In the genomic region with DNA sequence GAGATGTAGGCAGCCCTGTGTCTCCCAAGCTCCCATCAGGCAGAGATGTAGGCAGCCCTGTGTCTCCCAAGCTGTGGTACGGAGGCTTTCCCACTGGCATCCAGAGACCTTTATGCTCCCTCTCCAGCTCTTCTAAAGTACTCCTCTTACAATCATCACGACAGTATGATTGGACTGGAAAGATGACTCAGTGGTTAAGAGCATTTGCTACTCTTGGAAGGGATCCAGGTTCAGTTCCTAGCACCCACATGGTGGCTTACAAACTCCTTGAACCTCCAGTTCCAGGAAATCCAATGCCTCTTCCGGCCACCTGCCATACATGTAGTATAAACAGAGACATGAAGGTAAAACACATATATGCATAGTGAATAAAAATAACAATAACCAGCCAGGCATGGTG, we compare ENCODE assay signal across 32 mouse cellular contexts. TPM values are rescaled to one million over a fixed set of nuclear protein-coding genes. Genes with fewer than 3 reads are reported as not detected.
DNase-seq lines count a peak whose midpoint lies in the region; ATAC-seq and TF ChIP-seq lines count a peak whose summit lies in the region.
"Had no signal": no experiment of that assay in that cellular context is flagged by ENCODE, and none has a peak within 500 bp of the region (broad histone marks: within the 10 kb centered on the region; RNA-seq: fewer than 3 reads in every experiment).

No protein-coding gene starts in this region.

- H3K36me3 ChIP-seq in midbrain, embryonic 11.5 days (ENCODE audit: control insufficient read depth, insufficient read depth, low read length), result no peaks in the 10 kb centered on the region
- H3K36me3 ChIP-seq in midbrain, embryonic 15.5 days (replicated peaks), result no peaks in the 10 kb centered on the region
- no peaks in the 10 kb centered on the region for H3K36me3 ChIP-seq in ES-Bruce4 (ENCODE audit: control insufficient read depth, insufficient read depth, low read length, poor library complexity, severe bottlenecking)
- H3K36me3 ChIP-seq: embryonic facial prominence, embryonic 10.5 days; embryonic facial prominence, embryonic 13.5 days; forebrain, embryonic 12.5 days; heart, embryonic 10.5 days; heart, embryonic 13.5 days; hindbrain, embryonic 12.5 days; hindbrain, embryonic 15.5 days had no signal

- DNase-seq in midbrain, embryonic 11.5 days (ENCODE audit: low spot score, missing footprints), result peak; percentile 8
- peak; percentile 50 for DNase-seq in brain, adult 2 months (ENCODE audit: low read depth, low spot score)
- no peak for DNase-seq in adrenal gland, adult 2 months
- DNase-seq in right cerebral cortex, postnatal 14 days, result no peak
- DNase-seq: adrenal gland, postnatal 14 days; cerebellum, adult 11-12 months; cerebellum, adult 8-10 months; cerebellum, postnatal 10 days; cerebellum, postnatal 36 days; embryo, embryonic 11 days; gastrocnemius, postnatal 10 days; gastrocnemius, postnatal 36 days; heart, adult 2 months had no signal

- no peak for ATAC-seq in midbrain, embryonic 11.5 days (ENCODE audit: low FRiP score)
- no peak for ATAC-seq in midbrain, embryonic 15.5 days (replicated peaks)
- ATAC-seq in monocyte, adult 5-6 weeks (replicated peaks; ENCODE audit: insufficient number of reproducible peaks, low FRiP score, low TSS enrichment, poor library complexity, severe bottlenecking), result no peak
- ATAC-seq: forebrain, embryonic 16.5 days; Patski had no signal

- no peak overlapping the region for H3K4me2 ChIP-seq in midbrain, embryonic 11.5 days
- no peak overlapping the region for H3K4me2 ChIP-seq in midbrain, embryonic 15.5 days
- H3K4me2 ChIP-seq: forebrain, embryonic 12.5 days; heart, embryonic 13.5 days; hindbrain, embryonic 12.5 days; hindbrain, embryonic 15.5 days had no signal

- peaks cover 4% of the 10 kb centered on the region; the same call in 1 of the 2 replicates for H3K27me3 ChIP-seq in midbrain, embryonic 11.5 days (ENCODE audit: control insufficient read depth, insufficient read depth, low read length)
- peaks cover 5% of the 10 kb centered on the region; the same call in 1 of the 2 replicates for H3K27me3 ChIP-seq in midbrain, embryonic 15.5 days (replicated peaks)
- H3K27me3 ChIP-seq in ES-Bruce4 (ENCODE audit: control insufficient read depth, insufficient read depth, low read length, poor library complexity, severe bottlenecking), result no peaks in the 10 kb centered on the region

- no peak for TF ChIP-seq EP300 in ES-Bruce4 (IDR thresholded peaks at IDR 0.05; ENCODE audit: insufficient read depth, low read depth, low read length)

- H3K9ac ChIP-seq in midbrain, embryonic 11.5 days (ENCODE audit: low read length), result no peak overlapping the region
- no peak overlapping the region for H3K9ac ChIP-seq in midbrain, embryonic 15.5 days
- no peak overlapping the region for H3K9ac ChIP-seq in ES-Bruce4 (ENCODE audit: low read depth, poor library complexity, severe bottlenecking)
- H3K9ac ChIP-seq: embryonic facial prominence, embryonic 13.5 days; forebrain, embryonic 12.5 days; heart, embryonic 13.5 days; hindbrain, embryonic 12.5 days; hindbrain, embryonic 15.5 days had no signal

- no peaks in the 10 kb centered on the region for H3K9me3 ChIP-seq in midbrain, embryonic 11.5 days (ENCODE audit: control insufficient read depth, low read length)
- no peaks in the 10 kb centered on the region for H3K9me3 ChIP-seq in midbrain, embryonic 15.5 days
- no peaks in the 10 kb centered on the region for H3K9me3 ChIP-seq in ES-Bruce4 (replicated peaks; ENCODE audit: control insufficient read depth, insufficient read depth, low read length, poor library complexity, severe bottlenecking)
- H3K9me3 ChIP-seq: embryonic facial prominence, embryonic 10.5 days; embryonic facial prominence, embryonic 13.5 days; forebrain, embryonic 12.5 days; heart, embryonic 10.5 days; heart, embryonic 13.5 days; hindbrain, embryonic 12.5 days; hindbrain, embryonic 15.5 days had no signal

- no peaks in the 10 kb centered on the region for H3K4me1 ChIP-seq in midbrain, embryonic 11.5 days (ENCODE audit: control insufficient read depth, insufficient read depth, low read length)
- no peaks in the 10 kb centered on the region for H3K4me1 ChIP-seq in midbrain, embryonic 15.5 days
- H3K4me1 ChIP-seq in ES-Bruce4 (ENCODE audit: control insufficient read depth, insufficient read depth, low read length), result peaks cover 6% of the 10 kb centered on the region
- H3K4me1 ChIP-seq: forebrain, embryonic 12.5 days; heart, embryonic 13.5 days; hindbrain, embryonic 12.5 days; hindbrain, embryonic 15.5 days had no signal

- H3K4me3 ChIP-seq in midbrain, embryonic 11.5 days (ENCODE audit: low read depth, low read length), result no peak overlapping the region
- no peak overlapping the region for H3K4me3 ChIP-seq in midbrain, embryonic 15.5 days
- H3K4me3 ChIP-seq in ES-Bruce4 (ENCODE audit: low read depth, low read length), result no peak overlapping the region
- H3K4me3 ChIP-seq: embryonic facial prominence, embryonic 10.5 days; embryonic facial prominence, embryonic 13.5 days; erythroblast, embryonic 14.5 days; forebrain, embryonic 12.5 days; heart, adult 2 months; heart, embryonic 10.5 days; heart, embryonic 13.5 days; hindbrain, embryonic 12.5 days; hindbrain, embryonic 15.5 days had no signal

- no peak for TF ChIP-seq CTCF in ES-Bruce4 (IDR thresholded peaks at IDR 0.05; ENCODE audit: low read depth, low read length)

- TF ChIP-seq POLR2A in ES-Bruce4 (IDR thresholded peaks at IDR 0.05; ENCODE audit: insufficient read depth, low read length), result no peak

- WGBS in midbrain, embryonic 11.5 days, result 75% methylated on average over 3 of the region's 3 CpGs
- WGBS in midbrain, embryonic 15.5 days, result 88% methylated on average over 3 of the region's 3 CpGs

- H3K27ac ChIP-seq in midbrain, embryonic 11.5 days (ENCODE audit: low read depth, low read length), result no peak overlapping the region
- H3K27ac ChIP-seq in midbrain, embryonic 15.5 days, result no peak overlapping the region
- peak overlapping the region; percentile 49 for H3K27ac ChIP-seq in ES-Bruce4 (ENCODE audit: insufficient read depth, low read length)
- H3K27ac ChIP-seq: embryonic facial prominence, embryonic 10.5 days; embryonic facial prominence, embryonic 13.5 days; forebrain, embryonic 12.5 days; heart, adult 2 months; heart, embryonic 10.5 days; heart, embryonic 13.5 days; hindbrain, embryonic 12.5 days; hindbrain, embryonic 15.5 days had no signal

RNA-seq across cellular contexts. Expression of gene Arhgef15, which starts 4.3 kb away (rescaled TPM):
- polyA plus RNA-seq in midbrain, embryonic 11.5 days (2014; fragmentation: Nextera tagmentation; extraction: Ambion mirVana), result 3.7 and 4.2 TPM in 2 replicates
- 24.2 and 28.7 TPM in 2 replicates for polyA plus RNA-seq in midbrain, embryonic 15.5 days (2015; fragmentation: Nextera tagmentation; extraction: Ambion mirVana)
- polyA plus RNA-seq in ES-Bruce4 (2011; ENCODE audit: insufficient read depth, insufficient read length, low read depth, missing spikeins), result 2.6 and 3.7 TPM in 2 replicates
- 10 to 100 TPM; 15.2 to 21.6 TPM for total RNA-seq in adrenal gland, adult 2 months (2021)
- polyA plus RNA-seq in adrenal gland, adult 2 months (2012; rRNA removed), result 133 and 183 TPM in 2 replicates
- not detected in 3 replicates for total RNA-seq in monocyte, adult 5-6 weeks (2017)
- polyA plus RNA-seq: erythroblast, embryonic 14.5 days had no signal

RNA-seq across cellular contexts. Expression of gene Slc25a35, which starts 6.3 kb away (rescaled TPM):
- 1.1 and 1.2 TPM in 2 replicates for polyA plus RNA-seq in midbrain, embryonic 11.5 days (2014; fragmentation: Nextera tagmentation; extraction: Ambion mirVana)
- polyA plus RNA-seq in midbrain, embryonic 15.5 days (2015; fragmentation: Nextera tagmentation; extraction: Ambion mirVana), result 1.3 and 1.6 TPM in 2 replicates
- polyA plus RNA-seq in ES-Bruce4 (2011; ENCODE audit: insufficient read depth, insufficient read length, low read depth, missing spikeins), result 3.4 and 4.6 TPM in 2 replicates
- total RNA-seq in adrenal gland, adult 2 months (2021), result 10 to 100 TPM; 40.4 to 45.9 TPM
- polyA plus RNA-seq in adrenal gland, adult 2 months (2012; rRNA removed), result 61.3 and 78.3 TPM in 2 replicates
- 0.38 to 1.7 TPM in 2 of 3 replicates, not detected in the other for total RNA-seq in monocyte, adult 5-6 weeks (2017)
- polyA plus RNA-seq: erythroblast, embryonic 14.5 days had no signal

RNA-seq across cellular contexts. Expression of gene Rangrf, which starts 13.4 kb away (rescaled TPM):
- 54.5 and 55.3 TPM in 2 replicates for polyA plus RNA-seq in midbrain, embryonic 11.5 days (2014; fragmentation: Nextera tagmentation; extraction: Ambion mirVana)
- 22.0 and 22.7 TPM in 2 replicates for polyA plus RNA-seq in midbrain, embryonic 15.5 days (2015; fragmentation: Nextera tagmentation; extraction: Ambion mirVana)
- 70.3 and 98.6 TPM in 2 replicates for polyA plus RNA-seq in ES-Bruce4 (2011; ENCODE audit: insufficient read depth, insufficient read length, low read depth, missing spikeins)
- 10 to 100 TPM; 13.5 to 31.2 TPM for total RNA-seq in adrenal gland, adult 2 months (2021)
- polyA plus RNA-seq in adrenal gland, adult 2 months (2012; rRNA removed), result 16.9 and 17.8 TPM in 2 replicates
- 1.9 to 10.1 TPM (median 2.6 TPM) in 3 replicates for total RNA-seq in monocyte, adult 5-6 weeks (2017)

RNA-seq across cellular contexts. Expression of gene Odf4, which starts 34.7 kb away (rescaled TPM):
- polyA plus RNA-seq in midbrain, embryonic 11.5 days (2014; fragmentation: Nextera tagmentation; extraction: Ambion mirVana), result not detected in 2 replicates
- 0.60 and 0.84 TPM in 2 replicates for polyA plus RNA-seq in midbrain, embryonic 15.5 days (2015; fragmentation: Nextera tagmentation; extraction: Ambion mirVana)
- not detected in 2 replicates for polyA plus RNA-seq in ES-Bruce4 (2011; ENCODE audit: insufficient read depth, insufficient read length, low read depth, missing spikeins)
- total RNA-seq in adrenal gland, adult 2 months (2021), result not detected
- polyA plus RNA-seq in adrenal gland, adult 2 months (2012; rRNA removed), result not detected in 2 replicates
- not detected in 3 replicates for total RNA-seq in monocyte, adult 5-6 weeks (2017)
- total RNA-seq: CH12.LX; gastrocnemius, adult 18-20 months; gastrocnemius, postnatal 10 days; gastrocnemius, postnatal 36 days; granulocyte monocyte progenitor cell, adult 5-6 weeks; heart, adult 2 months; heart, postnatal 25 days; hematopoietic stem cell, adult 5-6 weeks had no signal
- polyA plus RNA-seq: embryonic facial prominence, embryonic 10.5 days; embryonic facial prominence, embryonic 13.5 days; erythroblast, embryonic 14.5 days; heart, embryonic 10.5 days; heart, embryonic 13.5 days; heart, embryonic 16.5 days; hindbrain, embryonic 12.5 days; Patski had no signal

RNA-seq across cellular contexts. Expression of gene Pfas, which starts 46.7 kb away (rescaled TPM):
- polyA plus RNA-seq in midbrain, embryonic 11.5 days (2014; fragmentation: Nextera tagmentation; extraction: Ambion mirVana), result 31.2 and 33.0 TPM in 2 replicates
- 16.9 and 18.7 TPM in 2 replicates for polyA plus RNA-seq in midbrain, embryonic 15.5 days (2015; fragmentation: Nextera tagmentation; extraction: Ambion mirVana)
- 79.6 and 85.3 TPM in 2 replicates for polyA plus RNA-seq in ES-Bruce4 (2011; ENCODE audit: insufficient read depth, insufficient read length, low read depth, missing spikeins)
- total RNA-seq in adrenal gland, adult 2 months (2021), result 10 to 100 TPM; 23.7 to 28.6 TPM
- 14.5 and 16.7 TPM in 2 replicates for polyA plus RNA-seq in adrenal gland, adult 2 months (2012; rRNA removed)
- total RNA-seq in monocyte, adult 5-6 weeks (2017), result 7.1 to 9.6 TPM (median 7.4 TPM) in 3 replicates

Comparison
In these comparisons a context has a peak if more than half of its experiments do, and no peak if none do; other contexts are left out.
1. DNase-seq: peak in midbrain, embryonic 11.5 days (single experiment) and brain, adult 2 months (single experiment); none in adrenal gland, adult 2 months (single experiment) and right cerebral cortex, postnatal 14 days (single experiment).
2. RNA of gene Slc25a35, which starts 6.3 kb away (polyA plus RNA-seq): 61.3 to 78.3 TPM in adrenal gland, adult 2 months; 3.4 to 4.6 TPM in ES-Bruce4, 1.3 to 1.6 TPM in midbrain, embryonic 15.5 days and 1.1 to 1.2 TPM in midbrain, embryonic 11.5 days; every median in the first group is over 10 times any median in the second.